Mouse (Mus musculus) forelimb bud, embryonic 11.5 days (tissue): ENCODE data around the gene Olfr128.
"Not testable (repeated sequence)": the region's sequence is repeated elsewhere in the genome, so short reads cannot be mapped to it uniquely, and the experiment has no call there.

Source experiments
- DNase-seq: peaks from one replicate; pipeline ENCODE4 v3.0.0-alpha.2; 2012; ENCODE audit warnings: low read depth, low spot score

The Olfr128 gene

DNA sequence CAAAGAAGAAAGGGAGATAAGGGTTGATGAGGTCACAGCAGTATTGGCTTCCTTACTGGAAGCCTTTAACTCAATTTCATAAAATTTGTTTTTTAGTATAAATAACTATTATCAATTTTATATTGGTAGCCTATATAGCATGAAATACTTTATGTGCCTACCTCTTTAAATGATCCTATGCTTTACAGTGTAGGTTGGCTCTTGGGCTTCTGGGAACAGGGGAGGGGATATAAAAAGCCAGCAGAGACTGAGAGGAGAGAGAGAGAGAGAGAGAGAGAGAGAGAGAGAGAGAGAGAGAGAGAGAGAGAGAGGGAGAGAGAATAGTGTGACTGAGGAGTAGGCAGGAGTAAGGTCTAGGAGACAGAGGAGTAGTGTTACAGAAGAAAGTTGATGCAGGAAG, at the start of gene Olfr128:
TSS of gene Olfr128 (plus strand) at position 301 of the 400 bp plus-strand sequence.
- DNase-seq = no peak

DNA sequence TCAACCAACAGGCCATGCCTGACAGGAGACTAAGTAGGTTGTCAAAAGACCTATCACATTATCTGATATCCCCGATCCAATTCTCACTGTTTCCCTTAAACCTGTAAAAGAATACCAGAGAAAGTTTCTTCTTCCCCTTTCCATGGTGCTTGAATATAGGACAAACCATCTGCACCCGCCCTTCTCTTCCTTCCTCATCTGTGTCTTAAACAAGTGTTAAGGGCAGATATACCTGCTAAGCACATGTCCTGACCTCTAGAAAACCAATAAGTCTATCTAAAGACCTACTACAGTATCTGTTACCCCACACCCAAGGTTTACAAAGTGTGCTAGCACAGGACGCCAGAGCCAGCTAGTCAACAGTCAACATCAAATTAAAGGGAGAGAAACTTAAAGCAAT, 46.5 kb upstream of the Olfr128 start:
- no peak for DNase-seq

DNA sequence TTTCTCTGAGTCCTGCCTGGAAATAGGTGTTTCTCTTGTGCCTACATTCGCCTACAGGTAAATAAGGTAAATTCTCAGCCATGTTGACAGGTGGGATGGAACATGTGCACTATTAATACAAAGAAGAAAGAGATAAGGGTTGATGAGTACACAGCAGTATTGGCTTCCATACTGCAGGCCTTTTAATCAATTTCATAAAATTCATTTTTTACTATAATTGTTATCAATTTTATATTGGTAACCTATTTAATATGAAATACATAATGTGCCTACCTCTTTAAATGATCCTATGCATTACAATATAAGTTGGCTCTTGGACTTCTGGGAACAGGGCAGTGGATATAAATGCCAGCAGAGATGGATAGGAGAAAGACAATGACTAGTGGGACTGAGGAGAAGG, 20.2 kb upstream of the Olfr128 start, which contains the start of gene Olfr127:
TSS of gene Olfr127 (plus strand) at position 301 of the 400 bp plus-strand sequence.
- DNase-seq = no peak

DNA sequence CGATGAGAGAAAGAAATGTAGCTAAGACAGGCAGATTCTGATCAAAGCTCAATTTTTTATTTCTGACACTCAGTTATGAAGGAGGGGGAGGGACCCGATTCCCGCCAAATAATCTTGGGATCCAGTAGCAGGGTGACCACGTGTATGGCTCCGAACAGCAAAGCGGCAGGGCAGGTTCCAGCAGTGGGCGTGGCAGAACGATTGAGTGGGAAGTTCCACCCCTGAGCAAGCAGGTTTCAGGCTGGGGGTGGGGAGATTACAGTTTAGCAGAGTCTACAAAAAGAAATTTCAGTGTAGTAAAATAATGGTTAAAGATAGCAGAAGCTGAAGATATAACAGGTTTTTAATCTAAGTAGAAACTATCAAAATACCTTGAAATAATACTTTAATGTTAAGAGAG, 13.5 kb upstream of the Olfr128 start:
- DNase-seq = not testable (repeated sequence)

DNA sequence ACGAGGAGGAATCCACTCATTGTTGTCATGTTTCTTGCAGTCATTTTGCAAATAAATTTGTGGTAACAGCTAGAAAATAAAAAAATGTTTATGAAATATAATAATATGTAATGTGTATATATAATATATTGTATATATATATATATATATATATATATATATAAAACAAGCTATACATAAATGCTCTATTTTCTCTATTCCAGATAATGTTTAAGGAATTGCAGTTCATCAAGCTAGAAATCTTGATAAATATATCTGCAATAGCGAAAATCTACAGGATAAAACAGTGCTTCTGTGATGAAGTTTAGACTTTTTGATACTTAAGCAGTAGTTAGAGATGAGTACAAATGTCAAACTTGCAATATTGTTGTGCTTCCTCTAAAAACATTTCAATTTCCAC, 32.6 kb downstream of the Olfr128 start, which contains the start of gene Olfr761:
TSS of gene Olfr761 (minus strand) at position 101 of the 400 bp plus-strand sequence.
- DNase-seq = no peak

DNA sequence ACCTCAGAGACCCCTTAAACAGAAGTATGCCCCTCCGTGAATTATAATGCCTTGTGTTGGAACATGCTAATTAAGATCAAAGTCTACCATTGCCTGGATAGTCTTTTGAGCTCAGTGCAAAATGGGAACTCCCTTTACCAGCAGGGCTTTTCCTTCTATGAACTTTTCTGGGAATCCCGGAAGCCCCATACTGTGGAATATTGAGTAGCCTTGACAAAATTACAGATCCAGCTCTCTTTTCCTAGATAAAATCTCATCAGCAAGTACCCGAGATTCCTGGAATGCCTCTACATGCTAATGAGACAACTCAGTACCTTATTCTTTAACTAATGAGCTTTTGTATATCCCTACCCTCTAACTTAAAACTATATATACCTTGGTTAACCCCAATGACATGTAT, 53.2 kb downstream of the Olfr128 start:
- no peak for DNase-seq
